Comparison of ENCODE assay signal across 19 mouse cellular contexts in genomic region chr12:81173893-81174292, GRCm38 (mm10).
A peak's percentile ranks its signal among the peaks of the same experiment; 100 is the strongest.
DNase-seq lines count a peak whose midpoint lies in the region; ATAC-seq and TF ChIP-seq lines count a peak whose summit lies in the region.
"Had no signal": no experiment of that assay in that cellular context is flagged by ENCODE, and none has a peak within 500 bp of the region (broad histone marks: within the 10 kb centered on the region; RNA-seq: fewer than 3 reads in every experiment).

No protein-coding gene starts in this region.

- peak; percentile 86 for ATAC-seq in cerebellum, adult (ENCODE audit: insufficient number of reproducible peaks, low FRiP score, low TSS enrichment)
- ATAC-seq: activated CD4-positive, CD25-positive, alpha-beta regulatory T cell, adult 4 months; CD4-positive, CD25-positive, alpha-beta regulatory T cell, adult 4 months; forebrain, embryonic 13.5 days; hindbrain, embryonic 16.5 days; intestine, postnatal 0 days; midbrain, embryonic 16.5 days had no signal

- TF ChIP-seq POLR2A in cerebellum, adult 2 months (IDR thresholded peaks at IDR 0.05; ENCODE audit: borderline replicate concordance, insufficient read depth, low read length), result no peak

- H3K27me3 ChIP-seq in cerebellum, adult 2 months (ENCODE audit: control insufficient read depth, insufficient read depth, low read length), result no peaks in the 10 kb centered on the region
- H3K27me3 ChIP-seq: forebrain, embryonic 13.5 days had no signal

- intact Hi-C loops in heart, postnatal 14 days (cut with DNase I), result no loop called here

- H3K4me3 ChIP-seq in cerebellum, adult 2 months (replicated peaks; ENCODE audit: insufficient read depth, low read depth, low read length), result no peak overlapping the region
- no peak overlapping the region for H3K4me3 ChIP-seq in layer of hippocampus, adult 2 months
- H3K4me3 ChIP-seq: forebrain, embryonic 13.5 days; heart, adult 2 months; neural tube, embryonic 15.5 days had no signal

- 26% methylated on average over 4 of the region's 4 CpGs for WGBS in cerebellum, adult 2 months

- TF ChIP-seq CTCF in cerebellum, adult 2 months (IDR thresholded peaks at IDR 0.05; ENCODE audit: borderline replicate concordance, insufficient read depth, low read depth, low read length), result no peak
- TF ChIP-seq CTCF in layer of hippocampus, adult 2 months (conservative IDR thresholded peaks at IDR 0.05), result no peak

- no peak overlapping the region for H3K27ac ChIP-seq in cerebellum, adult 2 months (ENCODE audit: insufficient read depth, low read length)
- H3K27ac ChIP-seq in layer of hippocampus, adult 2 months, result no peak overlapping the region
- H3K27ac ChIP-seq: forebrain, embryonic 13.5 days; heart, adult 2 months; kidney, postnatal 0 days; neural tube, embryonic 15.5 days had no signal

- DNase-seq in cerebellum, postnatal 4 days (ENCODE audit: low spot score in 2 of 2), result no peak
- DNase-seq in adrenal gland, postnatal 14 days, result peak; percentile 71
- peak; percentile 61 to 83 for DNase-seq in cerebellum, adult 2 months
- DNase-seq in cerebellum, postnatal 36 days, result peak; percentile 53 to 58
- no peak for DNase-seq in layer of hippocampus, adult 2 months (ENCODE audit: low spot score in 2 of 2)
- no peak for DNase-seq in heart, postnatal 14 days
- DNase-seq: gastrocnemius, postnatal 14 days; heart, adult 2 months; lung, adult 2 months; thymus, postnatal 14 days had no signal

- peaks cover 20% of the 10 kb centered on the region for H3K4me1 ChIP-seq in cerebellum, adult 2 months (ENCODE audit: control insufficient read depth, insufficient read depth, low read length)
- H3K4me1 ChIP-seq: forebrain, embryonic 13.5 days had no signal

Comparison
In these comparisons a context has a peak if more than half of its experiments do, and no peak if none do; other contexts are left out.
1. DNase-seq: peak in adrenal gland, postnatal 14 days (single experiment), cerebellum, adult 2 months (2 of 2) and cerebellum, postnatal 36 days (2 of 2); none in cerebellum, postnatal 4 days (0 of 2), layer of hippocampus, adult 2 months (0 of 2) and heart, postnatal 14 days (0 of 2).